Mouse (Mus musculus): ENCODE measurements around the gene Aldh3a1. TPM values are rescaled to one million over a fixed set of nuclear protein-coding genes. Genes with fewer than 3 reads are reported as not detected.
A peak's percentile ranks its signal among the peaks of the same experiment; 100 is the strongest.

Aldh3a1 gene
- polyA plus RNA-seq, 1 experiment from 2014 or later, result not detected

GRCm38 (mm10) chr11:61231329-61231728, 24.0 kb downstream of the Aldh3a1 start:
- H3K4me1 ChIP-seq (ENCODE audit: control insufficient read depth, insufficient read depth, low read length), result no peaks in the 10 kb centered on the region
- H3K4me3 ChIP-seq (ENCODE audit: low read depth, low read length), result no peak overlapping the region
- 6% methylated on average over 9 of the region's 9 CpGs for WGBS
- H3K4me2 ChIP-seq (replicated peaks; ENCODE audit: low read depth, low read length), result peak overlapping the region; percentile 12; the same call in 1 of the 2 replicates
- H3K9me3 ChIP-seq (ENCODE audit: control insufficient read depth, low read depth, low read length), result no peaks in the 10 kb centered on the region
- no peaks in the 10 kb centered on the region for H3K36me3 ChIP-seq (ENCODE audit: control insufficient read depth, insufficient read depth, low read length)
- H3K27ac ChIP-seq (ENCODE audit: low read length), result no peak overlapping the region
- H3K9ac ChIP-seq (replicated peaks; ENCODE audit: low read depth, low read length), result no peak overlapping the region
- peak; percentile 65 for ATAC-seq (ENCODE audit: insufficient number of reproducible peaks, insufficient read depth, low FRiP score, low read depth)
- no peaks in the 10 kb centered on the region for H3K27me3 ChIP-seq (ENCODE audit: control insufficient read depth, insufficient read depth, low read length)

GRCm38 (mm10) chr11:61234174-61234573, 26.8 kb downstream of the Aldh3a1 start:
- H3K4me1 ChIP-seq (ENCODE audit: control insufficient read depth, insufficient read depth, low read length), result no peaks in the 10 kb centered on the region
- H3K9ac ChIP-seq (replicated peaks; ENCODE audit: low read depth, low read length), result no peak overlapping the region
- WGBS, result 18% methylated on average over 5 of the region's 5 CpGs
- H3K36me3 ChIP-seq (ENCODE audit: control insufficient read depth, insufficient read depth, low read length), result no peaks in the 10 kb centered on the region
- H3K4me2 ChIP-seq (replicated peaks; ENCODE audit: low read depth, low read length), result no peak overlapping the region
- H3K9me3 ChIP-seq (ENCODE audit: control insufficient read depth, low read depth, low read length), result no peaks in the 10 kb centered on the region
- ATAC-seq (ENCODE audit: insufficient number of reproducible peaks, insufficient read depth, low FRiP score, low read depth), result no peak
- no peak overlapping the region for H3K27ac ChIP-seq (ENCODE audit: low read length)
- H3K4me3 ChIP-seq (ENCODE audit: low read depth, low read length), result no peak overlapping the region
- no peaks in the 10 kb centered on the region for H3K27me3 ChIP-seq (ENCODE audit: control insufficient read depth, insufficient read depth, low read length)

- Histone ChIP-seq H3K27me3 (ENCODE audit: control insufficient read depth, insufficient read depth, low read length) (no peaks in the 10 kb centered on the region), H3K27ac (ENCODE audit: low read length) (no peak overlapping the region)
Observed at GRCm38 (mm10) chr11:61236015-61236414, 28.7 kb downstream of the Aldh3a1 start.

DNA sequence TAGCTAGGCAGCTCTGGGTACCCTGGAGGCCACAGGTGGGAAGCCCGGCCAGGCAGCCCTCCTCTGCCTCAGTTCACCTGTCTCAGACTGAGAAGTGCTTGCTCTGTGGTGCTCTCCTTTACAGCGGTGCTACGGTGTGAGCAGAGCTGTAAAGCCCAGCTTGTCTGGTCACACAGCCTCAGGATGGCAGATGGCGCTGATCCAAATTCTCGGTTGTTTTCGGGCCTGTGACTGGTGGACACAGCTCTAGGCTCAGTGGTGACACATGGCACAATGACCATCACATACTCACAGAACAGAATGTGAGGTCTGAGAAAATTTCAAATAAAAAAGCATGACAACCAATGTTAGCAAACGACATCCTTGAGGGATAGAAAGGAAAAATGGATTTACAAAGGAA, 37.1 kb downstream of the Aldh3a1 start:
- WGBS, result 90% methylated on average over 7 of the region's 7 CpGs
- no peak for ATAC-seq (ENCODE audit: insufficient number of reproducible peaks, insufficient read depth, low FRiP score, low read depth)
- no peak overlapping the region for H3K4me2 ChIP-seq (replicated peaks; ENCODE audit: low read depth, low read length)

More at GRCm38 (mm10) chr11:61236015-61236414, 28.7 kb downstream of the Aldh3a1 start:
- H3K36me3 ChIP-seq (ENCODE audit: control insufficient read depth, insufficient read depth, low read length), result no peaks in the 10 kb centered on the region
- no peak overlapping the region for H3K4me3 ChIP-seq (ENCODE audit: low read depth, low read length)
- H3K4me1 ChIP-seq (ENCODE audit: control insufficient read depth, insufficient read depth, low read length), result no peaks in the 10 kb centered on the region
- 76% methylated on average over 3 of the region's 3 CpGs for WGBS
- H3K9me3 ChIP-seq (ENCODE audit: control insufficient read depth, low read depth, low read length), result no peaks in the 10 kb centered on the region
- no peak overlapping the region for H3K4me2 ChIP-seq (replicated peaks; ENCODE audit: low read depth, low read length)
- 0 out of 2 replicates have a peak, but pooled peaks have one; percentile 53 for ATAC-seq (ENCODE audit: insufficient number of reproducible peaks, insufficient read depth, low FRiP score, low read depth)
- H3K9ac ChIP-seq (replicated peaks; ENCODE audit: low read depth, low read length), result no peak overlapping the region

DNA sequence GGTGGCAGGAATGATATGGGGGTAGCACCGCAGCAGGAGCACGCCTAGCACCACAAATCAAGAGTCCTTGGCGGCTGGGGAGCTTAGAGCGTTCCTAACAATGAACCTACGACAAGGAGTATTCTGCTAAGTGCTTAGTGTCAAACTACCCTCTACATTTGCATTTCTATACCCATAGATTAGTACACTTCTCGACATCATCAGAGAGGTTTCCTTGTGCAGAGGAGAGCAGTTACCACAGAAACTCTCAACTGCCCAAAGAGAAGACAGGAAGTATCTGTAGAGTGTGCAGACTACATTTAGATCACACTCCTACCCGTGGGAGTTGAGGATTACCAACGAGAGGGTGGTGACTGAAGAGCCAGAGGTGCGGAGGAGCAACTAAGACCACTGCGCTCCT, 44.4 kb downstream of the Aldh3a1 start:
- no peak overlapping the region for H3K4me3 ChIP-seq (ENCODE audit: low read depth, low read length)
- no peaks in the 10 kb centered on the region for H3K4me1 ChIP-seq (ENCODE audit: control insufficient read depth, insufficient read depth, low read length)
- no peak overlapping the region for H3K4me2 ChIP-seq (replicated peaks; ENCODE audit: low read depth, low read length)
- H3K9ac ChIP-seq (replicated peaks; ENCODE audit: low read depth, low read length), result no peak overlapping the region
- no peaks in the 10 kb centered on the region for H3K9me3 ChIP-seq (ENCODE audit: control insufficient read depth, low read depth, low read length)
- WGBS, result 85% methylated on average over 10 of the region's 10 CpGs
- ATAC-seq (ENCODE audit: insufficient number of reproducible peaks, insufficient read depth, low FRiP score, low read depth), result no peak
- H3K36me3 ChIP-seq (ENCODE audit: control insufficient read depth, insufficient read depth, low read length), result peaks cover 42% of the 10 kb centered on the region
- H3K27ac ChIP-seq (ENCODE audit: low read length), result no peak overlapping the region
- no peaks in the 10 kb centered on the region for H3K27me3 ChIP-seq (ENCODE audit: control insufficient read depth, insufficient read depth, low read length)

More for the DNA sequence above, 37.1 kb downstream of the Aldh3a1 start:
- Histone ChIP-seq H3K27ac (ENCODE audit: low read length) (no peak overlapping the region), H3K4me1 (ENCODE audit: control insufficient read depth, insufficient read depth, low read length) (no peaks in the 10 kb centered on the region), H3K9ac (replicated peaks; ENCODE audit: low read depth, low read length) (no peak overlapping the region), H3K4me3 (ENCODE audit: low read depth, low read length) (no peak overlapping the region), H3K36me3 (ENCODE audit: control insufficient read depth, insufficient read depth, low read length) (peaks cover 23% of the 10 kb centered on the region), H3K27me3 (ENCODE audit: control insufficient read depth, insufficient read depth, low read length) (no peaks in the 10 kb centered on the region), H3K9me3 (ENCODE audit: control insufficient read depth, low read depth, low read length) (no peaks in the 10 kb centered on the region)

- H3K4me3 ChIP-seq (ENCODE audit: low read depth, low read length), result no peak overlapping the region
- no peak overlapping the region for H3K27ac ChIP-seq (ENCODE audit: low read length)
- 91% methylated on average over 12 of the region's 12 CpGs for WGBS
- no peaks in the 10 kb centered on the region for H3K4me1 ChIP-seq (ENCODE audit: control insufficient read depth, insufficient read depth, low read length)
- no peak overlapping the region for H3K9ac ChIP-seq (replicated peaks; ENCODE audit: low read depth, low read length)
- H3K36me3 ChIP-seq (ENCODE audit: control insufficient read depth, insufficient read depth, low read length), result peaks cover 44% of the 10 kb centered on the region
- ATAC-seq (ENCODE audit: insufficient number of reproducible peaks, insufficient read depth, low FRiP score, low read depth), result no peak
- no peaks in the 10 kb centered on the region for H3K9me3 ChIP-seq (ENCODE audit: control insufficient read depth, low read depth, low read length)
- no peak overlapping the region for H3K4me2 ChIP-seq (replicated peaks; ENCODE audit: low read depth, low read length)
- H3K27me3 ChIP-seq (ENCODE audit: control insufficient read depth, insufficient read depth, low read length), result no peaks in the 10 kb centered on the region
Observed at GRCm38 (mm10) chr11:61252807-61253206, 45.5 kb downstream of the Aldh3a1 start.

- WGBS, result 89% methylated on average over 6 of the region's 6 CpGs
- no peak for ATAC-seq (ENCODE audit: insufficient number of reproducible peaks, insufficient read depth, low FRiP score, low read depth)
- H3K4me2 ChIP-seq (replicated peaks; ENCODE audit: low read depth, low read length), result no peak overlapping the region
- no peaks in the 10 kb centered on the region for H3K27me3 ChIP-seq (ENCODE audit: control insufficient read depth, insufficient read depth, low read length)
- H3K9me3 ChIP-seq (ENCODE audit: control insufficient read depth, low read depth, low read length), result no peaks in the 10 kb centered on the region
- H3K4me1 ChIP-seq (ENCODE audit: control insufficient read depth, insufficient read depth, low read length), result no peaks in the 10 kb centered on the region
- H3K4me3 ChIP-seq (ENCODE audit: low read depth, low read length), result no peak overlapping the region
- H3K27ac ChIP-seq (ENCODE audit: low read length), result no peak overlapping the region
- peaks cover 49% of the 10 kb centered on the region for H3K36me3 ChIP-seq (ENCODE audit: control insufficient read depth, insufficient read depth, low read length)
- no peak overlapping the region for H3K9ac ChIP-seq (replicated peaks; ENCODE audit: low read depth, low read length)
Observed at GRCm38 (mm10) chr11:61259106-61259505, 51.8 kb downstream of the Aldh3a1 start.

GRCm38 (mm10) chr11:61262516-61262915, 55.2 kb downstream of the Aldh3a1 start:
- Histone ChIP-seq H3K4me2 (replicated peaks; ENCODE audit: low read depth, low read length) (no peak overlapping the region), H3K4me1 (ENCODE audit: control insufficient read depth, insufficient read depth, low read length) (no peaks in the 10 kb centered on the region), H3K27me3 (ENCODE audit: control insufficient read depth, insufficient read depth, low read length) (no peaks in the 10 kb centered on the region), H3K4me3 (ENCODE audit: low read depth, low read length) (no peak overlapping the region), H3K27ac (ENCODE audit: low read length) (no peak overlapping the region), H3K9me3 (ENCODE audit: control insufficient read depth, low read depth, low read length) (no peaks in the 10 kb centered on the region), H3K9ac (replicated peaks; ENCODE audit: low read depth, low read length) (no peak overlapping the region), H3K36me3 (ENCODE audit: control insufficient read depth, insufficient read depth, low read length) (peaks cover 31% of the 10 kb centered on the region)
- 93% methylated on average over 14 of the region's 14 CpGs for WGBS
- ATAC-seq (ENCODE audit: insufficient number of reproducible peaks, insufficient read depth, low FRiP score, low read depth), result no peak

DNA sequence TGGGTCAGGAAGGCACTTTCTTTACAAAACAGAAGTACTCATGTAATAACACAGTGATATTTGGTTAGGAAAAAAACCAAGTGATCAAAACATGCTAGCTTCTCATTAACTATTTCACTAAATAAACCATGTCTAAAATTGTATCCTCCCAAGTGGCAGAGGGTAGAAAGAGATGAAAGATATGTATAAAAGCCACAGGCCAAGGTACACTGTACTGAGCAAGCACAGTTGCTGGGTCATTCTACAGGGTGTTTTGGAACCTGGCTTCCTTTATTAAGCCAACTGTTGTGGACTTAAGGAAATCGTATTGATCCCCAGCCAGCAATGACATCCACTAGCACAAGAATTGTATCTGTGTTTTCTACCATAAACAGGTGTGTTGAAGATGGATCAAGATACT, 56.5 kb downstream of the Aldh3a1 start:
- WGBS, result 89% methylated on average over 1 of the region's 1 CpGs
- Histone ChIP-seq H3K27ac (ENCODE audit: low read length) (no peak overlapping the region), H3K4me2 (replicated peaks; ENCODE audit: low read depth, low read length) (no peak overlapping the region), H3K4me3 (ENCODE audit: low read depth, low read length) (no peak overlapping the region), H3K9me3 (ENCODE audit: control insufficient read depth, low read depth, low read length) (no peaks in the 10 kb centered on the region), H3K9ac (replicated peaks; ENCODE audit: low read depth, low read length) (no peak overlapping the region), H3K27me3 (ENCODE audit: control insufficient read depth, insufficient read depth, low read length) (no peaks in the 10 kb centered on the region), H3K36me3 (ENCODE audit: control insufficient read depth, insufficient read depth, low read length) (peaks cover 22% of the 10 kb centered on the region), H3K4me1 (ENCODE audit: control insufficient read depth, insufficient read depth, low read length) (no peaks in the 10 kb centered on the region)
- ATAC-seq (ENCODE audit: insufficient number of reproducible peaks, insufficient read depth, low FRiP score, low read depth), result no peak
